Mouse (Mus musculus) limb, embryonic 14.5 days (tissue): ENCODE data around the gene Sun3. TPM values are rescaled to one million over a fixed set of nuclear protein-coding genes. Genes with fewer than 3 reads are reported as not detected.

ENCODE experiments used
- ATAC-seq: fragments of 200-750 bp; cut with Nextera tagmentation; 2 replicates; pipeline ENCODE4 v1.8.0; 2017; ENCODE audit warnings: low read depth, moderate number of reproducible peaks, moderate TSS enrichment; ENCODE audit not compliant: low FRiP score
- DNase-seq: peaks from one replicate; pipeline ENCODE4 v3.0.0-alpha.2; 2015; ENCODE audit warnings: low spot score
- H3K27ac ChIP-seq: fragments of 300-500 bp; sonication (generic); replicated peaks from 2 replicates; pipeline ENCODE4 v1.5.1; 2014; ENCODE audit warnings: low read depth, mild to moderate bottlenecking, low read length, moderate library complexity, mixed read lengths
- H3K27me3 ChIP-seq: fragments of 300-500 bp; sonication (generic); 2 replicates; pipeline ENCODE4 v1.6.1; 2014; ENCODE audit warnings: low read length, mixed read lengths; ENCODE audit not compliant: control insufficient read depth, insufficient read depth
- H3K36me3 ChIP-seq: fragments of 300-500 bp; sonication (generic); 2 replicates; pipeline ENCODE4 v1.6.1; 2014; ENCODE audit warnings: mild to moderate bottlenecking, low read length, moderate library complexity, mixed read lengths; ENCODE audit not compliant: control insufficient read depth, insufficient read depth
- H3K4me1 ChIP-seq: fragments of 300-500 bp; sonication (generic); 2 replicates; pipeline ENCODE4 v1.6.1; 2014; ENCODE audit warnings: antibody characterized with exemption, low read length, mixed read lengths; ENCODE audit not compliant: control insufficient read depth, insufficient read depth
- H3K4me2 ChIP-seq: fragments of 300-500 bp; sonication (generic); replicated peaks from 2 replicates; pipeline ENCODE4 v1.6.1; 2014; ENCODE audit warnings: low read depth, mild to moderate bottlenecking, low read length, moderate library complexity; ENCODE audit not compliant: severe bottlenecking
- H3K4me3 ChIP-seq: fragments of 300-500 bp; sonication (generic); replicated peaks from 2 replicates; pipeline ENCODE4 v1.5.1; 2014; ENCODE audit warnings: low read length
- H3K9ac ChIP-seq: fragments of 300-500 bp; sonication (generic); 2 replicates; pipeline ENCODE4 v1.6.1; 2014; ENCODE audit warnings: mild to moderate bottlenecking, low read depth, low read length, moderate library complexity; ENCODE audit not compliant: severe bottlenecking
- H3K9me3 ChIP-seq: fragments of 300-500 bp; sonication (generic); 2 replicates; pipeline ENCODE4 v1.6.1; 2016; ENCODE audit warnings: low read length; ENCODE audit not compliant: control insufficient read depth
- POLR2A ChIP-seq: fragments of 200-500 bp; IDR thresholded peaks from 2 replicates; pipeline ENCODE4 v1.8.0; 2012; ENCODE audit warnings: inconsistent platforms, mild to moderate bottlenecking, moderate library complexity, borderline replicate concordance; ENCODE audit not compliant: insufficient read depth, insufficient read length; ENCODE audit errors: extremely low read depth
- WGBS: fragments of 180-500 bp; shearing (Covaris S2); extraction: QIAGEN DNeasy Blood & Tissue Kit; methylation state at CpG from one replicate; pipeline ENCODE4 v1.1.7; 2014; 5-methylcytosine and 5-hydroxymethylcytosine counted together
- polyA plus RNA-seq, 2 experiments: library from polyadenylated mRNA; depleted of rRNA in 1 of 2; stranded (reverse) in 1 of 2; unstranded in 1 of 2; fragments of >200 nt; fragmentation: Nextera tagmentation in 1 of 2; extraction: Ambion mirVana in 1 of 2; gene quantifications; 2 replicates each; pipeline versions ENCODE4 v1.2.1 to v1.2.3; 2012 to 2014

Sun3 gene
- polyA plus RNA-seq, 2 experiments = not detected

- H3K9ac ChIP-seq = no peak overlapping the region
- no peak overlapping the region for H3K4me3 ChIP-seq
- no peaks in the 10 kb centered on the region for H3K36me3 ChIP-seq
- no peaks in the 10 kb centered on the region for H3K4me1 ChIP-seq
- no peak for ATAC-seq
- no peak for DNase-seq
- TF ChIP-seq POLR2A = no peak
- H3K27me3 ChIP-seq = no peaks in the 10 kb centered on the region
- WGBS = 88% methylated on average over 2 of the region's 2 CpGs
- no peaks in the 10 kb centered on the region for H3K9me3 ChIP-seq
- no peak overlapping the region for H3K27ac ChIP-seq
- no peak overlapping the region for H3K4me2 ChIP-seq
Observed at GRCm38 (mm10) chr11:9031530-9031929, 17.3 kb downstream of the Sun3 start.

- Histone ChIP-seq H3K4me1 (no peaks in the 10 kb centered on the region), H3K27ac (no peak overlapping the region), H3K36me3 (no peaks in the 10 kb centered on the region), H3K9me3 (no peaks in the 10 kb centered on the region), H3K9ac (no peak overlapping the region), H3K4me3 (no peak overlapping the region), H3K4me2 (no peak overlapping the region), H3K27me3 (no peaks in the 10 kb centered on the region)
- ATAC-seq = no peak
- 74% methylated on average over 3 of the region's 3 CpGs for WGBS
- no peak for TF ChIP-seq POLR2A
- no peak for DNase-seq
Observed at GRCm38 (mm10) chr11:9025211-9025610, 23.6 kb downstream of the Sun3 start.

DNA sequence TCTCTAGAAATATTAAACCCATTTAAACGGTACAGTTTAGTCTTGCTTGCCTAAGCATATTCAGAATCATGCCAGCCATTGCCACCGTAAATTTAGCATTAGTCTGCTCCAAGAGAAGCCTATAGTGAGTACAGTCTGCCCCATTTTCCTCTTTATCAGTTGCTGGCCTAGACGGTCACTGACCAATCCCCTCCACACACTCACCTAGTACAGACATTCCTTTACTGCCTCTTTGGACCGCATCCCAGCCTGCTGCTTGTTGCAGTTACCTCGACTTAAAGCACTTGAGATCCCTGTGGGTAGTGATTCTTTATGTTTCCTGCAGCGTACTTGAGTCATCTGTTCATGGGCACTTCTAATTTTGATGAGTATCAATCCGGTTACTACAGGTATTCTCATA lies 24.0 kb downstream of the Sun3 start:
- H3K4me3 ChIP-seq = no peak overlapping the region
- H3K27me3 ChIP-seq = no peaks in the 10 kb centered on the region
- H3K36me3 ChIP-seq = no peaks in the 10 kb centered on the region
- no peak overlapping the region for H3K27ac ChIP-seq
- no peak overlapping the region for H3K4me2 ChIP-seq
- WGBS = 74% methylated on average over 7 of the region's 7 CpGs
- DNase-seq = no peak
- H3K9me3 ChIP-seq = no peaks in the 10 kb centered on the region
- no peak for ATAC-seq
- no peak overlapping the region for H3K9ac ChIP-seq
- TF ChIP-seq POLR2A = no peak
- H3K4me1 ChIP-seq = no peaks in the 10 kb centered on the region

DNA sequence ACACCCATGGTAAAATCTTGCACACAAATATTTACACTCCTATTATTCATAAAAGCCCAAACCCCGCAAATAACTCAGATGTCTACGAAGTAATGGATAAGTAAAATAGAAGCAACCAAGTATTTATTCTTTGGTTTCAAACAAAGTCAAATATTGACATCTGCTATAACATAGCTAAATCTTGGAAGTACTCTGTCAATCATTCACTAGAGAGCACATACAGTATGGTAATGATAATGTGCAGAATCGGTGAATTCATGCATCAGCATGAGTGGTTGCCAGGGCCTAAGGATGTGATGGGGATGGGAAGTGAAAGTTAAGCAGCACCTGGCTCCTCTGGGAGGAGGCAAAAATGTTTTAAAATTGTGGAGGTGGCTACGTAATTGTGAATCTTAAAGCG lies 28.6 kb downstream of the Sun3 start:
- H3K4me3 ChIP-seq = no peak overlapping the region
- no peaks in the 10 kb centered on the region for H3K27me3 ChIP-seq
- no peaks in the 10 kb centered on the region for H3K4me1 ChIP-seq
- no peak overlapping the region for H3K27ac ChIP-seq
- DNase-seq (no peak), ATAC-seq (no peak)
- H3K9ac ChIP-seq = no peak overlapping the region
- no peaks in the 10 kb centered on the region for H3K36me3 ChIP-seq
- TF ChIP-seq POLR2A = no peak
- 91% methylated on average over 5 of the region's 5 CpGs for WGBS
- no peaks in the 10 kb centered on the region for H3K9me3 ChIP-seq
- no peak overlapping the region for H3K4me2 ChIP-seq

DNA sequence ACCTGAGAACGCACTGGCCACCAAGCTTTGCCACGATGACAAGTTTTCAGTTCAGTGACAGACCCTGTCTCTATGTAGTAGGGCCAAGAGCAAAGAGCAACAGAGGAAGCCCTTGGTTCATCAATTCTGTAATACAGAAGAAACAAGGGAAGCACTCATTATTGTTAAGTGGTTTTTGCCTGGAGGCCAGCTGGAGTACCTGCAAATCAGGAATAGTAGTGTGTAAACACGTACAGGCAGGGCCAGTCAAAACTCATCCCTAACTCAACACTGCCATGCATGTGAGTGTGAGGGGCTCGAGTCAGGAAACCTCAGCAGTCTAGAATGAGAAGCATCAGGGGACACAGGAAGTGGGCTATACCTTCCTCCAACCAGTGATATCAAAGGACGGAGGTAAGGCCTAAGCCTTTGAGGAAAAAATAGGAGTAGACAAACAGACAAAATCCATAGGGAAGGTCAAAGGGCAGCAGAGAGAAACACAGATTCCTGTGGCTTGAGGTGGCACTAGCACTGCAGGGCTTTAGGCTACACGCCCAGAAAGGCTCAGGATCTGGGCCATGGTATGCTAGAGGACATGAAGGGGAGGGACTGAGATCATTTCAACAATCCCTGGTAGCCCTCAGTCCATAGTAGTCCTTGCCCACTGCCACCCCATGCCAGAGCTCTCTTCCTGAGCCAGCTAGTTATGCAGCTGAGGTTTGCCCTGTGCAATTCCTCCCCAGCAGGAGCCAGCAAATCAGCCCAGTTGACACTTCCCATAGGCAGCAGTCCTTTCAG lies 30.1 kb downstream of the Sun3 start:
- WGBS = 72% methylated on average over 6 of the region's 6 CpGs
- DNase-seq = no peak

More for the DNA sequence above, 30.1 kb downstream of the Sun3 start:
- Histone ChIP-seq H3K36me3 (no peaks in the 10 kb centered on the region), H3K4me2 (no peak overlapping the region), H3K27me3 (no peaks in the 10 kb centered on the region), H3K9me3 (no peaks in the 10 kb centered on the region), H3K27ac (no peak overlapping the region), H3K4me1 (no peaks in the 10 kb centered on the region), H3K4me3 (no peak overlapping the region), H3K9ac (no peak overlapping the region)
- TF ChIP-seq POLR2A = no peak
- ATAC-seq = no peak
